Mouse (Mus musculus): ENCODE results near the gene Ces2e. TPM values are rescaled to one million over a fixed set of nuclear protein-coding genes. Genes with fewer than 3 reads are reported as not detected.

Ces2e gene
- polyA plus RNA-seq (2021; fragmentation: Nextera tagmentation): not detected in 2 replicates
- long read RNA-seq, experiment 1: 0 reads
- long read RNA-seq, experiment 2: 0 reads

DNA sequence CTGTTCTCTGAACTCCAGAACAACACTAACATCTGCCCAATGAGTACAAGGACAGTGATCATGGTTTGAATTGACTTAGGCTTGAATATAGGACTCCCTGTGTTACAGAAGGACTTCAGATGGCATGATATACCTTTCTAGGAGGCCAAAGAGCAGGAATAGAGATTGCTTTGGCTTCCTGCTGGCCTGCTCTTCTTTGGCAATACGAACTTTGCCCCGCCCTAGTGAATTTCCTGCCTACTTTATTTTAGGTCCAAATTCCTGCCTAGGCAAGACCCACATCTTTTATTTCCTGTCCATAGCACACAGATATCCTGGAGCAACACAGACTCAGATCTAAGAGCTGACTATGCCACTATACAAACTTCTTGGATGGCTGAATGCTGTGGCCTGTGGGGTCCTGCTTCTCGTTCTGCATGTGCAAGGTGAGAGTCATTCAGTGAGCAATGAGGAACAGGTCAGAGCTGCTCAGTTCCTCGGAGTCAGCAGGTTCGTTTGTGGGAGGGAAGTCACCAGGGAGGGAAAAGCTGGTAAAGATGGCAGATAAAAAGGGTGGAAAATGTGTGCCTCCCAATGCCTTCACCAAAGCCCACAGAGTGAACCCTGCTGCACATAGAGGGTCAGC, at the start of gene Ces2e:
TSS of gene Ces2e (plus strand) at position 289 of the 625 bp plus-strand sequence.

DNA sequence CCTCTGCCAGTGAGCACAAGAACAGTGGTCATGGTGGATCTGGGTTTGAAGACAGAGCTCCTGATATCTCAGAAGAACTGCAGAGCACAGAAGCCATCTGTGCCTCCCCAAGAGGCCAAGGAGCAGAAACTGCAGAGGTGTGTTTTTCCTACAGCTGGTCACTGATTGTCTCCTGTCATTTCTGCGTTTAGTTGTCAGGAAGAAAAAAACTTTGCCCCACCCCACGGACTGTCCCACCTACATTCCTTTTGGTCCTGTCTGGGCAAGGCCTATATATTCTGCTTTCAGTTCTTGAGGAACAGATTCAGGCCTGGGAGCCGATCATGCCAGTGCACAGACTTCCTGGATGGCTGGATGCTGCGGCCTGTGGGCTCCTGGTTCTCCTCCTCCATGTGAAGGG, 21.0 kb downstream of the Ces2e start, which contains the start of gene Ces2f:
TSS of gene Ces2f (plus strand) at position 301 of the 400 bp plus-strand sequence.

DNA sequence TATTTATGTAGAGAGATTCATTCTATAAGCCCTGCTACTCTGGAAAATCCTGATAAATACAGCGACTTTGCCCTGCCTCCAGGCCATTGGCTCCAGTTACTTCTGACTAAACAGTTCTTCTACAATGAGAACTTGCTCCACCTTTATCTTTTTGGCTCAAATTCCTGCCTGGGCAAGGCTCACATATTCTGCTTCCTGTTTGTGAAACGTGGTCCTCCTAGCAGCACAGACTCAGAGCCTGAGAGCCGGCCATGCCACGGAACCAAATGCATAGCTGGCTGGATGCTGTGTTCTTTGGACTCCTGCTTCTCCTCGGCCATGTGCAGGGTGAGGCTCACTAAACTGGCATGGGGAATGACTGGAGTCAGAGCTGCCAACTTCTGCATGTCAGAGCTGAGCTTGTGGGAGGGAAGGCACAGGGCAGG, 35.5 kb downstream of the Ces2e start, which contains the start of gene Ces2g:
TSS of gene Ces2g (plus strand) at position 182 of the 425 bp plus-strand sequence.

Other genes starting within 250 kb of the Ces2e start
- not detected in 2 replicates for gene Ces2a, start 192.3 kb upstream of the Ces2e start, polyA plus RNA-seq (2021; fragmentation: Nextera tagmentation)
- gene Ces2b, start 94.7 kb upstream of the Ces2e start, polyA plus RNA-seq (2021; fragmentation: Nextera tagmentation): not detected in 2 replicates
- gene Ces2c, start 79.2 kb upstream of the Ces2e start, polyA plus RNA-seq (2021; fragmentation: Nextera tagmentation): not detected in 2 replicates
- not detected in 2 replicates for gene Ces2f, start 21.1 kb downstream of the Ces2e start, polyA plus RNA-seq (2021; fragmentation: Nextera tagmentation)
- gene Ces2g, start 35.5 kb downstream of the Ces2e start, polyA plus RNA-seq (2021; fragmentation: Nextera tagmentation): 0.10 and 0.18 TPM in 2 replicates
- gene Ces2h, start 74.6 kb downstream of the Ces2e start, polyA plus RNA-seq (2021; fragmentation: Nextera tagmentation): not detected in 2 replicates
- gene Ces3a, start 122.3 kb downstream of the Ces2e start, polyA plus RNA-seq (2021; fragmentation: Nextera tagmentation): not detected in 2 replicates
- gene Ces3b, start 157.5 kb downstream of the Ces2e start, polyA plus RNA-seq (2021; fragmentation: Nextera tagmentation): not detected in 2 replicates
- gene Ces4a, start 205.5 kb downstream of the Ces2e start, polyA plus RNA-seq (2021; fragmentation: Nextera tagmentation): not detected in 2 replicates
- 9.7 and 11.5 TPM in 2 replicates for gene Cbfb, start 244.4 kb downstream of the Ces2e start, polyA plus RNA-seq (2021; fragmentation: Nextera tagmentation)